Mouse (Mus musculus): ENCODE measurements around the gene Ppp1r1b.

Gene Ppp1r1b

DNA sequence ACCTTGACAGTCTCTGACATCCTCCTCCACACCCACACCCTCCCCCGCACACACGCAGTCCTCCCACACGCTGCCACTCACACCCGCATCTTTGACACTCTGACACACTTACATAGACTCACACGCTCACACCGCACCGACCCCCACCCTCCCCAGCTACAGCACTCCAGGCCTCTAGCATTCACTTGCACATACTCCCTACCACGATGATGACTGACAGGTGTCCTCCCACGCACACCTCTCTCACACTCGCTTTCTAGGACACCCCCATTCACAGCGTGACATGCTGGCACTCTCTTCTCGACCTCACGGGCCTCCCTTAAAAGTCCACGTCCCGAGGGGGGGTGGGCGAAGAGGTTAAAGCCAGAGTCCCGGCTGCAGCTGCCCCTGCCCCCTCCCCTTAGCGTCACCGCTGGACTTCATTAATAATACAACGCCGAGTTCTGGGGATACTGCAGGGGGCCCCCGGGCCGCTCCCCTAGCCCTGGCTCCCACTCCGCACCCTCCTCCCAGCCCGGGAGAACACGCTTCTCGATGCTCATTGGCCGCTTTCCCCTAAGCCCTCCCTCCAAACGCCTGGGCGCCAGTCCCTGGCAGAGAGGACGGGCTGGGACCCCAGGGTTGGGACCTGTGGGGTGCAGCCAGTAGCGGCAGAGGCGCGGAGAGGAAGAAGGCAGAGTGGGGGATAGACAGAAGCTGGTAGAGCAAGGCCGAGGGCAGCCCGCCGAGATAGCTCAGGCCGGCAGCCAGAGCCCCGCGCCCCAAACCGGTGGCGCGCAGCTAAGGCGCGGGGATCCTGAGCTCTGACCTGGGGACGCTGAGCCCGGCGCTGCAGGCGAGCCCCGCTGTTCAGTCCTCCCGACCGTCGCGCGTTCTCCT, at the start of gene Ppp1r1b:
Ppp1r1b (plus strand) TSS at position 322 of the 879 bp plus-strand sequence.
- no peak for TF ChIP-seq GATA4 (IDR thresholded peaks at IDR 0.05; ENCODE audit: insufficient replicate concordance, low read length)

DNA sequence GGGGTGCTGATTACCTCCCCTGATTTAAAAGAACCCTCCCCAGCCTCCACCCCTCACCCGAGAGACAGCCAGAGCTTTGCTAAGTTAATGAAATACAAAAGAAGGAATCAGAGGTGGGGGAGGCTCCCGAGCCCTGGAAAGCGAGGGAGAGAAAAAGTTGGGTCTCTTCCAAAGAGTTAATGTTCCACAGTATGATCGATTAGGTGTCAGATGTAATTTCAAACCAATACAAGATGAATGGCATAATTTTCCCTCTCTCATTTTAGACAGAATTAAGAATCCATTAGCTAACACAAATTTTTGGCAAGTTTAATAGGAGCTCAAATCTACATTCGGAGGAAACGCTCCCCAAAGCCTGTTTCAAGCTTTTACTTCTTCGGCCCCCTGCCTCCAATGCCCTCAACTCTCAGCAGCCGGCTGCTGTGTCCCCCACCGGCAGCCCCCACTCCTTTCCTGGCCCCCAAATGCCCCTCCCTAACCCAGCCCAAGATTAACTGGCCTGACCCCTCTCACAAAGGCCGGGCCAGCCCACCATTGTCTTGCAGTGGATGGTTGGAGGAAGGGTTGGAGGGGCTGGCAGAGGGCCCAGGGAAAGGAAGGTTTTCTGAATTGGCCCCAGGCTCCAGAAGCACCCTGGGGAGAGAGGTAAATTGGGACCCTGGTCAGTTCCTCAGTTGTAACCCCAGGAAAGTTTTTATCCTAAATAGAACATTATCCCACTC, 49.6 kb upstream of the Ppp1r1b start:
- no peak for TF ChIP-seq GATA4 (IDR thresholded peaks at IDR 0.05; ENCODE audit: insufficient replicate concordance, low read length)

DNA sequence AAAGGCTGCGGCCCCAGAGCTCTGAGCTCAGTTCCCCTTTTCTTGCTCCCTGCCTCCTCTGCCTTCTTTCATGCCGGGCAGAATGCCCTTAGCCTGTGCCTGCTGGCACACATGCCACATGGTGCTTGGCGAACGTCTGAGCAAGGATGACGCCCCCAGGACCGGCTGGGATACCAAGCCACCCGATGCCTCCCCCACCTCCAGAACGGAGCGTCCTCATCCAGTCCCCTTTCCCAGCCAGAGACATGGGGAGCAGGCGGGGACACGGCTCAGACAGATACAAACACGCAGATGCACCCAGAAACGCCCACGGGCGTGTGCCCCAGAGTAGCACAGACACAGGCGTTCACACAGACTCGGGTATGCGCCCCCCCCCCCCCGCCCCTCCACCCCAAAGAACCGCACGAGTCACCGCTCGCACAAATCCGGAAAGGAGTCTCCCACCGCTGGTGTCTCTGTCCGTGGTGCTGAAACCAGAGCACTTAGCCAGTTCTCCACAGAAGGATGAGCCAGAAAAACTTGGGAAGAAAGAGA, 34.3 kb upstream of the Ppp1r1b start:
- TF ChIP-seq GATA4 (IDR thresholded peaks at IDR 0.05; ENCODE audit: insufficient replicate concordance, low read length) = no peak

DNA sequence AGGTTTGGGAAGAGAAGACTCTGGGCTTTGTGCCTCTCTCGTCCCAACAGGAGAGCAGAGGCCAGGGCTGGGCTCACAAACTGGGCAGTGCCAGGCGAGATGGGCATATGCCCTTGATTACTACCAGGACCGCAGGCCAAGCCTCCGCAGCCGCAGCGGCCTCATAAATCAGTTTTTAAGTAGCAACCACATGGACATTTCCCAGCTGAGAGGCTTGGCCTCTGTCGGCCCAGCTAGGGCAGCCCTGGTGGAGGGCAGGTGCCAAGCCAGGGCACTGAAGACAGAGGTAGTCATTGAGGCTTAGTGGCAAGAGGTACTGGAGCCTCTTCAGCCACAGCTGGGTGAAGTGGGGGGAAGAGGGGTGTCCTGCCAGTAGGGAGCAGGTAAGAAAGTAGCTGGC, 30.7 kb upstream of the Ppp1r1b start:
- no peak for TF ChIP-seq GATA4 (IDR thresholded peaks at IDR 0.05; ENCODE audit: insufficient replicate concordance, low read length)

DNA sequence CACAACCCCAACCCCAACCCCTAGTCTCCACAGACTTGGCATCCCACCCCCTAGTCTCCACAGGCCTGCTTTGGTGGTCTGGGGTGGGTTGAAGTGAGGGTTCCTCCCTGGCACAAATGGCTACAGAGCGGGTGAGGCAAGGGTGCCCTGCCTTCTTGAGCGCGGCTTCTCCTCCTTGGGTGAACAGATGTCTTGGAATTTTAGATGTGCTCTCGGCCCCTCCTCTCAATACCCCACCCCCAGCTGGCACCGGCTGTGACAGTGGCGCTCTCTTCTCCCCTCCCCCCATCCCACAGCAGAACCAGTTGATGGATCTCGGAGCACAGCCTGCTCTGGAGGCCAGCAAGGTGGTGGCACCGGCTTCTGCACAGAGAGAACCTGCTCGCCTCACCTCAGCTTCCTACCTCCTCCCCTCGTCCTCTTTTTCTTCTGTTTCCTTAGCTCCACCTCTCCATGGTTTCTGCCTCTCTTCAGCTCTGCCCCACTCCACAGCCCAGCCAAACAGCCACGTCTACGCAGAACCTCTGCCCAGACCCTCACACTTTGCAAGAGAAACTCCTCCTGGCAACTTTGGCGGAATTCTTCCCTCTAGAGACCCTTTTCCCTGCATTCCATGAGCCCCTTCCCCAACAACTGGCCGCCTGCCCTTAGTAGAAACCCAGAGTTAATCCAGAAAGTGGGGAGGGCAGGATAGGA, 29.6 kb upstream of the Ppp1r1b start:
- no peak for TF ChIP-seq GATA4 (IDR thresholded peaks at IDR 0.05; ENCODE audit: insufficient replicate concordance, low read length)

DNA sequence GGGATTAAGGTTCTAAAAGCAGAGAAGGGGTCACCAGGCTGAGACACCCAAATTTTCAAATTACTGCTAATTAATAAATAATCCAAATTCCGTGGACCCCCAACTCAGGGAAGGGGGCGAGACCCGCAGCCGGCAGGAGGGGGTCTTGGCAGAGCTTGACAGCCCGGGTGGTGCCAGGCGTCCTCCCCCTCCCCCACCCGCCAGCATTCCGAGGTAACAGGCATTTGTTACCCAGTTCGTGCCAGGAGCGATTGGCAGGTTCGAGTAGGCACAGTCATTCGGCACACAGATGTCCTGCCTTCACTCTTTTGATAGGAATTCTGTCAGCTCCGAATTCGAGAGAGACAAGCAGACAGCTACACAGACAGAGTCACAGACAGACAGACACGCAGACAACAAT, 29.1 kb upstream of the Ppp1r1b start:
- no peak for TF ChIP-seq GATA4 (IDR thresholded peaks at IDR 0.05; ENCODE audit: insufficient replicate concordance, low read length)

DNA sequence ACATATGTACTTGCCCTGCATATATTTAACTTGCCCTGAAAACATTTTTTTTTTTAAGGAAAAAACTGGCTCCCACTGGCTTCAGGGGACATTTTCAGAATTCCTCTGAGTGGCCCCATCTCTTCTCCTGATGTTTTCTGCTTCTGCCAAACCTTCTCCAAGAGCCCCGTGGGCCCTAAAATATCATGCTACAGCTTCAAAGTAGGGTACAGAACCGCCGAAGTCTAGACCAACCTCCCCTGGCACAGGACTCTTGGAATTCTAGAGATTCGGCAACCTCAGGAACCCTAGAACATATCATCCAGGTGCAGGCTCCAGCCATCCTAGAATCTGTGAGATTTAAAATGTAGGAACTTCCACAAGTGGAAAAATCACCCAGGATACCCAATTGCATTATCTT, 28.7 kb upstream of the Ppp1r1b start:
- TF ChIP-seq GATA4 (IDR thresholded peaks at IDR 0.05; ENCODE audit: insufficient replicate concordance, low read length) = no peak

DNA sequence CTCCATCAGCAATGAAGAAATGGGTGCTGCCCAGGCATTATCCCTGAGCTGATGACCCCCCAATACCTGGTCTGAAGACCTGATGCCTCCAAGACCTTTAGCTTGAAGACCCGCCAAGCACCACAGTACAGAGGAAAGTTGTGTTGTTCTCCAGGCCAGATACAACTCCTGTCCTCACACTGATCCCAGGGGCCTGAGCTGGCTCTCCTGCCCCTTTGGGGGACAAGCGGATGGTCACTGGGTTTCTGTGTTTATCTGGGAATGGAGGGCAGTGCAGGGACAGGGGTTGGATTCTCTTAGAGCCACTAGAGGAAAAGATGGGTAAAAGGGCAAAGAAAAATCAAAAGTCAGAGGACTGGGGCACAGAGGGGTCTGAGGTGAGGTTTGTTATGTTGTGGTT, 28.3 kb upstream of the Ppp1r1b start:
- no peak for TF ChIP-seq GATA4 (IDR thresholded peaks at IDR 0.05; ENCODE audit: insufficient replicate concordance, low read length)

DNA sequence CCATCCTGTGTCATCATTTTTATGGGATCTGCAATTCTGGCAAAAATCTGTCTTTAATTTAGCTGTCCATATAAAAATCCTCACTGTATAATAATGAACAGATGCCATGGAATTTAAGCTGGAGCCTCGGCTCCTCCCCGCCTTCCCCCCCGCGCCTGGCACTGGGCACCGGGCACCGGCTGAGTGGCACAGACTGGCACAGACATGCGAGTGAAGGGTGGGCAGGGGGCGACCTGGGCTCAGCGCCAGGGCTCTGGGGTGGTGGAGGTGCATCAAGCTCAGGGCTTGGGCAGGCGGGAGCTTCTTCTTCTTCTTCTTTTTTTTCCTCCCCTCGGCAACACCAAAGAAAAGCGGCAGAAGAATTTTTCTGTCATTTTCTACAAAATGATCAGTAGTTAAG, 27.8 kb upstream of the Ppp1r1b start:
- TF ChIP-seq GATA4 (IDR thresholded peaks at IDR 0.05; ENCODE audit: insufficient replicate concordance, low read length) = no peak

DNA sequence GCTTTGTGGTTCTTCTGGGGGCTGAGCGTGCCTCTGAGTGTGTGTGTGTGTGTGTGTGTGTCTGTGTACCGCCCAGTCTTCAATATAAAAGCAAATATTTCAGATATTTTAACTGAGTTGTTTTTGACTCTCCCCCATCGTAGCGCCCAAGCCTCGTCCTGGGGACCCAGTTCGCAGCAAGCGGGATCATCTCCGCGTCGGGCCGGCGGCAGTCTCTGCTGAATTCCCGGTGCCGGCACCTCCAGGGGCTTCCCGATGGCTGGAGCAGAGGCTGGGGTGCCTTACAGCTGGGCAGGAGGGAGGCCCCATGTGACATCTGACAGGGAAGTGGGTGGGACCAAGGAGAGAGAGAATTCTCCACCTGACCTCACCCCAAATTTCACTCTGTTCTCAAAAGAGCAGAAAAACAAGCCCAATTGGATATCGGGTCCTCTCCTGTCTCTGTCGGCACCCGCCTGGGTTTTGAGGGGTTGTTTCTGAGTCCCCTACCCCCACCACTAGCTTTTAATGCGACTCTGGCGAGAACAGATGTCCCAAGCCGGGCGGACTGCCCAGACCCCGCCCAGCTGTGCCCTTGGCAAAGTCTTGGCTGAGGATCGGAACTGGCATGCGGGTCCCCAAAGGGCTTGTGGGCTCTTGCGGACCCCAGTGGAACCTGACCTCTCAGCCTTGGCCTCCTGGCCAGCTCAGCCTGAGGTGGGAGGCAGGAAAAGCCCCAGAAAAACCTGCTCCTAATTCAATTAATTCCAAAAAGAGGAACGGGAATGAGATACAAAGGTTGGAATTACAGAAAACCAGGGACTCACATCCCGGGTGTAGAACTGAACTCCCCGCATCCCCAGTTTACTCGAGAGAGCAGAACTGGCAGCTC, 27.2 kb upstream of the Ppp1r1b start:
- TF ChIP-seq GATA4 (IDR thresholded peaks at IDR 0.05; ENCODE audit: insufficient replicate concordance, low read length) = no peak

DNA sequence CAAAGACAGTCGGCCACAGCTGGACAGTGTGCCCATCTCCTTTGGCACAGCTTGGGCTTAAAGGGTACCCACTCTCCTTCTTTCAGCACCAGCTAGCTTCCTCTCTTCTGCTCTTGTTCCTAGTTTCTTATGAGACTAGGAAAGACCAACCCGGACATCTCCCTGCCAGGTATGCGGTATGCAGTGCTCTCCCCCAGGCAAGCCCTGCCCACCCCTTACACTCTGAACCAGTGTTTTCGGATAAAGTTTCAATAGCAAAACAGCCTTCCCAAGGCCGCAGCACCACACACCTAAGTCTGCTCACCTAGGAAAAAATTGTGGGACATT, 26.6 kb upstream of the Ppp1r1b start:
- no peak for TF ChIP-seq GATA4 (IDR thresholded peaks at IDR 0.05; ENCODE audit: insufficient replicate concordance, low read length)

DNA sequence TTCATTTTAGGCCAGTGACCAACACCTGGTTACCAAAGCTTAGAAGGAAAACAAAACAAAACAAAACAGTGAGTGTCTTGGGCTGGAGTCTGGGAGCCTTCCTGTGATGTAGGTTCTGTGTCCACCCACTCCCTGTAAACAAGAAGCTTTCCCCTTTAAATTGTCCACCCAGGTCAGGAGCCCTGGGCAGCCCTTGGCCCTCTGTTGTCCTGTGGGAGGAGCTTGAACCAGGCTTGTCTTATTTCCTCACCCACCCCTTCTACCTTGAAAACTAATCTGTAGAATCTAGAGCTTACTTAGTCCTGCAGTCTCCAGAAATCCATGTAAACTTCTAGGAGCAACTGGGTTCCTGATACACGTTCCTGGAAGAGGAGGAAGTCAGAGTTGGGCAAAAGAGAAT, 26.0 kb upstream of the Ppp1r1b start:
- TF ChIP-seq GATA4 (IDR thresholded peaks at IDR 0.05; ENCODE audit: insufficient replicate concordance, low read length) = no peak

DNA sequence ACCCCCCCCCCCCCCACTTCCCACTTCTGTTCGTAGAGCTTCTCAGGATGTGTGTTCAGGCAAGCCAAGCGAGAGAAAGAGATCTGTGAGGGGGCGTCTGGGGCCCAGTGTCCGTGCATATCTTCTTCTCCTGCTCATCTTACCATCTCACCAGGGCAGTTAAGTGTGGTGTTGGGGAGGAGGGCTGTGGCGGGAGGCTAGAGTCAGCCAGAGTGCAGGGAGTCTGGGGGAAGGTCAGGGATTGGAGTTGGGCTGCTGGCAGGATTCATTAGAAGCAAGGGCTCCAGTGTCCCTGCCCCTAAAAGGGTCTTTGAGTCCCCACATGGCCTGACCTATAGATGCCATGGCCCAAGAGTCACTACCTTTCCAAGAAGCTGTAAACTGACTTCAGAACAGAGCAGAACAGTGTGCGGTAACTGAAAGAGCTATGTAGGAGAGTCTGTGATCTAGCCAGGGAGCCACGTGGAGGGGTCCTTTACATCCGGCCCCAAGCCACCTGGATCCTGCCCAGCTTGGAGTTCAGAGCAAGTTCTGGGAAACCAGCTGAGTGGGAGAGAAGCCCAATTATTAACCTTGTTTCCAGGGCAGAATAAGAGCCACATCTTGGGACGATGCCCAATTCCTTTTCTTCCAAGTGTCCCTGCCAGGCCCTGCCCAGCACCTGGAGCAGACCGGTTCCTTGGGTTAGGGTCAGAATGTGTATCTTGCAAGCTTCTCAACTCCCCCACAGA, 24.9 kb upstream of the Ppp1r1b start:
- no peak for TF ChIP-seq GATA4 (IDR thresholded peaks at IDR 0.05; ENCODE audit: insufficient replicate concordance, low read length)

DNA sequence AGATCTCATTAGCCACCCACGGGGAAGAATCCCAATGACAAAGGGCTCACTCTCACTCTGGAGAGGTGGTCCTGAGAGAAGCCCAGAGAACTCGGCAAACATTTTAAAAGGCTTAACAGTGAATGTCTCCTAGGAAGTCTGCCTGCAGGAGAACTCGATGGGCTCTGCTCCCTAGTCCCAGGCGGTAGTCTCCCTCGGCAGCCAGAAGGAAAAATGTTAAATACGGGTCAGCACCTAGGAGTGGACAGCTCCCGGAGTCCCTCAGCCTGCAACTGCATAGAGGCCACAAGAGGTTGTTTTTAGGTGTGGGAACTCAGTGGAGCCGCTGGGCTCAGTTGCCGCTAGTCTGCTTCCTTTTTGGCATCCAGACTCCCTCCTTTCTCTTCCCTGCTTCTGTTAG, 24.3 kb upstream of the Ppp1r1b start:
- no peak for TF ChIP-seq GATA4 (IDR thresholded peaks at IDR 0.05; ENCODE audit: insufficient replicate concordance, low read length)

Measured in liver, adult (tissue).